Mouse (Mus musculus): ENCODE results near the gene Pld1. TPM values are rescaled to one million over a fixed set of nuclear protein-coding genes. Genes with fewer than 3 reads are reported as not detected.

Pld1 gene
- total RNA-seq, 2 experiments from 2014 or later: 8.7 to 11.6 TPM

GRCm38 (mm10) chr3:27985344-27985743, 46.8 kb downstream of the Pld1 start:
- DNase-seq (ENCODE audit: low spot score in 2 of 2): no peak

- DNase-seq (ENCODE audit: low spot score in 2 of 2): no peak
Observed at GRCm38 (mm10) chr3:27987891-27988536, 49.5 kb downstream of the Pld1 start.

- no peak for DNase-seq (ENCODE audit: low spot score in 2 of 2)
Observed at GRCm38 (mm10) chr3:27991100-27991703, 52.7 kb downstream of the Pld1 start.

- DNase-seq (ENCODE audit: low spot score in 2 of 2): no peak
Observed at GRCm38 (mm10) chr3:27994175-27994990, 55.9 kb downstream of the Pld1 start.

GRCm38 (mm10) chr3:28004321-28004720, 65.8 kb downstream of the Pld1 start:
- no peak for DNase-seq (ENCODE audit: low spot score in 2 of 2)

- no peak for DNase-seq (ENCODE audit: low spot score in 2 of 2)
Observed at GRCm38 (mm10) chr3:28007684-28008083, 69.2 kb downstream of the Pld1 start.

- DNase-seq (ENCODE audit: low spot score in 2 of 2): no peak
Observed at GRCm38 (mm10) chr3:28008369-28008768, 69.9 kb downstream of the Pld1 start.

- DNase-seq (ENCODE audit: low spot score in 2 of 2): no peak
Observed at GRCm38 (mm10) chr3:28012177-28012576, 73.7 kb downstream of the Pld1 start.

- no peak for DNase-seq (ENCODE audit: low spot score in 2 of 2)
Observed at GRCm38 (mm10) chr3:28013441-28013840, 74.9 kb downstream of the Pld1 start.

GRCm38 (mm10) chr3:28017002-28017401, 78.5 kb downstream of the Pld1 start:
- DNase-seq (ENCODE audit: low spot score in 2 of 2): no peak

GRCm38 (mm10) chr3:28019727-28020126, 81.2 kb downstream of the Pld1 start:
- DNase-seq (ENCODE audit: low spot score in 2 of 2): no peak

- DNase-seq (ENCODE audit: low spot score in 2 of 2): no peak
Observed at GRCm38 (mm10) chr3:28020404-28020803, 81.9 kb downstream of the Pld1 start.

- no peak for DNase-seq (ENCODE audit: low spot score in 2 of 2)
Observed at GRCm38 (mm10) chr3:28022191-28022590, 83.7 kb downstream of the Pld1 start.

GRCm38 (mm10) chr3:28026876-28027275, 88.4 kb downstream of the Pld1 start:
- DNase-seq (ENCODE audit: low spot score in 2 of 2): no peak

GRCm38 (mm10) chr3:28028456-28028855, 90.0 kb downstream of the Pld1 start:
- no peak for DNase-seq (ENCODE audit: low spot score in 2 of 2)

- no peak for DNase-seq (ENCODE audit: low spot score in 2 of 2)
Observed at GRCm38 (mm10) chr3:28030860-28031259, 92.4 kb downstream of the Pld1 start.

GRCm38 (mm10) chr3:28031643-28032243, 93.2 kb downstream of the Pld1 start:
- DNase-seq (ENCODE audit: low spot score in 2 of 2): peak in 1 of 2 experiments; percentile 19

- no peak for DNase-seq (ENCODE audit: low spot score in 2 of 2)
Observed at GRCm38 (mm10) chr3:28033898-28034297, 95.4 kb downstream of the Pld1 start.

- DNase-seq (ENCODE audit: low spot score in 2 of 2): no peak
Observed at GRCm38 (mm10) chr3:28034707-28035333, 96.3 kb downstream of the Pld1 start.

- DNase-seq (ENCODE audit: low spot score in 2 of 2): no peak
Observed at GRCm38 (mm10) chr3:28037320-28037932, 98.9 kb downstream of the Pld1 start.

- no peak for DNase-seq (ENCODE audit: low spot score in 2 of 2)
Observed at GRCm38 (mm10) chr3:28038106-28038505, 99.6 kb downstream of the Pld1 start.
